Mouse (Mus musculus) regulatory T cell (primary cell): ENCODE measurements around the gene Slc39a3.
"Not testable (repeated sequence)": the region's sequence is repeated elsewhere in the genome, so short reads cannot be mapped to it uniquely, and the experiment has no call there.

Source experiments
- in situ Hi-C: fragments of 300-600 bp; cut with MboI, MseI; formaldehyde crosslinking; loops from one replicate; pipeline ENCODE4 v1.15.1; 2025; ENCODE audit warnings: high pct_unique_total_duplicates

Slc39a3 gene

GRCm38 (mm10) chr10:81045246-81045645 is 8.0 kb upstream of the Slc39a3 start:
- in situ Hi-C loops: not testable (repeated sequence)

GRCm38 (mm10) chr10:81041458-81042175 is 4.4 kb upstream of the Slc39a3 start:
- in situ Hi-C loops: no loop called here

- in situ Hi-C loops: no loop called here
Observed at GRCm38 (mm10) chr10:81036251-81036650, 975 bp downstream of the Slc39a3 start.

GRCm38 (mm10) chr10:81033586-81033985 is 3.6 kb downstream of the Slc39a3 start:
- in situ Hi-C loops: no loop called here

GRCm38 (mm10) chr10:81029031-81029430 is 8.2 kb downstream of the Slc39a3 start:
- in situ Hi-C loops: loop anchor here (10.0 kb wide), 1 partner anchor 834 kb away; no protein-coding TSS in a partner anchor

GRCm38 (mm10) chr10:81028219-81028618 is 9.0 kb downstream of the Slc39a3 start:
- in situ Hi-C loops: loop anchor here (10.0 kb wide), 1 partner anchor 833 kb away; no protein-coding TSS in a partner anchor

- in situ Hi-C loops: loop anchor here (10.0 kb wide), 1 partner anchor 833 kb away; no protein-coding TSS in a partner anchor
Observed at GRCm38 (mm10) chr10:81027331-81027730, 9.9 kb downstream of the Slc39a3 start.

GRCm38 (mm10) chr10:81026857-81027256 is 10.4 kb downstream of the Slc39a3 start:
- in situ Hi-C loops: loop anchor here (10.0 kb wide), 1 partner anchor 832 kb away; no protein-coding TSS in a partner anchor

- in situ Hi-C loops: loop anchor here (10.0 kb wide), 1 partner anchor 831 kb away; no protein-coding TSS in a partner anchor
Observed at GRCm38 (mm10) chr10:81025639-81026275, 11.5 kb downstream of the Slc39a3 start, which contains the start of gene Diras1. Diras1 (minus strand) TSS chr10:81025662.

DNA sequence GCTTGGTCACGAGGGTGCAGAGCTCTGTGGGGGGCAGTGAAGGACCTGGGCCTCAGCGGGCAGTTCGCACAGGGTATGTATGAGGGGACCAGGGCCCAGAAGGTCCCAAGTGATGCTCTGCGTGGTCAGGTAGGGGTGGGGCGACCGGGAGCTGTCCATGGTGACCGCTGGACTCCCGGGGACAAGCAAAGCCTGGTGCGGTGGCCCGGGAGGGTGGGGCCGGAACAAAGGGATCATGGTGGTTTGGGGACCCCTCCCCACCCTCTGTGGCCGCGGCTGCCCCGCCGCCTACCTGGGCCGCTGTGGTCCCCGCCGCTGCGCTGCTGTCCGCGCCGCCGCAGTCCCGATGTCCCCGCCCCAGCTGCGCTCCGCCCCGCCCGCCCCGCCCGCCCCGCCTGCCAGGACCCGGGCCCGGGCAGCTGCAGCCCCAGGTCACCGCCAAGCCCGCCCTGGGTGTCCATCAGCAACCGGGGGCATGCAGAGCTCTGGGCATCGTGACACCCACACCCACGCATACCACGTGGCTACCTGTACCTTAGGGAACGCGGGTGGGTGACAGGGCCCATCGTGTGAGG is 12.1 kb downstream of the Slc39a3 start:
- in situ Hi-C loops: loop anchor here (10.0 kb wide), 1 partner anchor 830 kb away; no protein-coding TSS in a partner anchor

DNA sequence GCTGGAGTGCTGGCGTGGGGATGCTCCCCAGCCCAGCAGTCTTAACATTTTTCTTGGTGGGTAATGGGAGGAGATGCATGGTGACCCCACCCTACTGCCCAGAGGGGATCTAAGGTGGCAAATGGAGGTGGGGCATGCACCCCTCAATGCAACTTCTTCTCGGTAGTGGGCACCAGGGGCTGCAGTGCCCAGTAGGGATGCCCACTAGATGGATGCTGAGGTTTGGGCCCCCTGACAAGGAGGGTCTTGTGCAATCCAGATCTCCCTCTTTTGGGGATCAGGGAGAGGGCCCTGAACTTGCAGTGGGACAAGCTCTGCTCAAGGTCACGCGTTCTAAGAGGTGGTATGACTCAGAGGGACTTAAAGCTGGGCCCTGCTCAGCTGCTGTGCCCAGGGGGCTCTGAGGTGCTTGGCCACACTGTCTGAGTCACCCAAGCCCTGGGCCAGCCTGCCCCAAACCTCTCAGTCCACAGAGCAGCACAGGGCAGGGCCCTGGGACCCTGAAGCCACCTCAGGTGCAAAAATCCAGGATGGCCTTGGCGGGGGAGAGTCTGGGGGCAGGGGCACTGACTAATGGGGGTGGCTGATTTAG is 12.8 kb downstream of the Slc39a3 start:
- in situ Hi-C loops: loop anchor here (10.0 kb wide), 1 partner anchor 830 kb away; no protein-coding TSS in a partner anchor

DNA sequence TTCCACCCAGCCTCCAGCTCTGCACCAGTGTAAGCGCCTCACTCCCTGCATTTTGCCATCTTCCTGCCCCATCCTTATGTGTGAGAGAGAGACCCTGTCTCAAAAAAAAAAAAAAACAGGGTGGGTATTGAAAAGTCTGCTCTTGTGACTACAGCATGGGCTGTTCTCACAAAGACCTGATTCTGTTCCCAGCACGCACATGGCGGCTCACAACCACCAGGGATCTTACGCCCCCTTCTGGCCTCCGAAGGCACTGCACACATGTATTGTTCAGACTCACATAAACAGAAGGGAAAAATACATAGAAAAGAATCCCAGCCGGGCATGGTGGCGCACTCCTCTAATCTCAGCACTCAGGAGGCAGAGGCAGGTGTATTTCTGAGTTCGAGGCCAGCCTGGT is 14.5 kb downstream of the Slc39a3 start:
- in situ Hi-C loops: loop anchor here (10.0 kb wide), 1 partner anchor 828 kb away; no protein-coding TSS in a partner anchor

GRCm38 (mm10) chr10:81021547-81022110 is 15.6 kb downstream of the Slc39a3 start:
- in situ Hi-C loops: loop anchor here (10.0 kb wide), 1 partner anchor 827 kb away; no protein-coding TSS in a partner anchor

- in situ Hi-C loops: loop anchor here (10.0 kb wide), 1 partner anchor 825 kb away; no protein-coding TSS in a partner anchor
Observed at GRCm38 (mm10) chr10:81020207-81020606, 17.0 kb downstream of the Slc39a3 start.

DNA sequence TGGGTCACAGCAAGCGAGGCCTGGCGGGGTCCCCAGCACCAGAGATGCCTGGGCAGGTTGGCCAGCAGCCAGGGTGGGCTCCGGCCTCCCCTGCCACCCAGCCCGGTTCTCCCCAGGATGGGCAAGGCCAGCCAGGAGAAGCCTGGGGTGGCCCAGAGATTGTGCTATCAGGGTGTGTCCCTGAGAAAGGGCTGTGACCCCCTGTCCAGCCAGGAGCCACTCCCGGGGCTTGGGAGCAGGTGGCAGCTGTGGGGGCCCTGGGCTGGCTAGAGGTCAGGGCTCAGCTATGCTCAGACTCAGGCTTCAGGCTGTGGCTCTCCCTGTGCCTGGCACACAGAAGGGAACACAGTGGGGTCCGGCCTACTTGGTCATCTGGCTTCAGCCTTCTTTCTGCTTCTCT is 17.5 kb downstream of the Slc39a3 start:
- in situ Hi-C loops: loop anchor here (10.0 kb wide), 1 partner anchor 825 kb away; no protein-coding TSS in a partner anchor

- in situ Hi-C loops: no loop called here
Observed at GRCm38 (mm10) chr10:81018326-81018725, 18.9 kb downstream of the Slc39a3 start.

GRCm38 (mm10) chr10:81016645-81017044 is 20.6 kb downstream of the Slc39a3 start:
- in situ Hi-C loops: no loop called here

GRCm38 (mm10) chr10:81015666-81016065 is 21.6 kb downstream of the Slc39a3 start:
- in situ Hi-C loops: no loop called here

- in situ Hi-C loops: no loop called here
Observed at GRCm38 (mm10) chr10:81014393-81015384, 22.5 kb downstream of the Slc39a3 start, which contains the start of gene Gng7. Gng7 (minus strand) TSS chr10:81014945.

GRCm38 (mm10) chr10:81010851-81011250 is 26.4 kb downstream of the Slc39a3 start:
- in situ Hi-C loops: no loop called here
